Mouse (Mus musculus): ENCODE measurements around the gene Castor1. TPM values are rescaled to one million over a fixed set of nuclear protein-coding genes. Genes with fewer than 3 reads are reported as not detected.

Gene Castor1
- total and polyA plus RNA-seq, 3 experiments: 4.7 to 23.7 (median 13.0) TPM

GRCm38 (mm10) chr11:4219908-4220307 lies 1.9 kb downstream of the Castor1 start:
- in situ Hi-C loops (cut with MboI; ENCODE audit: low pct_ligation_motif_present, low pct_unique_long_range_greater_than_20kb, low sequenced_read_pairs) (loop anchor here (5.0 to 10.0 kb wide), 3 partner anchors 37 to 215 kb away; partner anchors contain the start of gene Lif), dilution Hi-C loops (cut with MboI; ENCODE audit: extremely low pct_ligation_motif_present, extremely low pct_unique_long_range_greater_than_20kb, low sequenced_read_pairs) (no loop called here)
- Histone ChIP-seq H3K27me3 (replicated peaks) (no peaks in the 10 kb centered on the region), H3K36me3 (replicated peaks in 1 of 2; ENCODE audit: control insufficient read depth in 1 of 2, insufficient read depth in 1 of 2, low read length in 1 of 2) (peaks cover 4 to 19% of the 10 kb centered on the region in 2 experiments), H3K27ac (ENCODE audit: insufficient read depth, low read depth) (peak overlapping the region; percentile 3; the same call in 1 of the 2 replicates), H3K79me2 (replicated peaks; ENCODE audit: control insufficient read depth, extremely low read depth, insufficient read depth, poor library complexity, severe bottlenecking) (no peaks in the 10 kb centered on the region), H3K9me3 (replicated peaks; ENCODE audit: low read length) (no peaks in the 10 kb centered on the region), H3K4me1 (ENCODE audit: control insufficient read depth in 1 of 2, insufficient read depth in 2 of 2) (peaks cover 23 to 62% of the 10 kb centered on the region in 2 experiments), H3K4me3 (replicated peaks in 1 of 3; ENCODE audit: low read depth in 2 of 3, low read length in 2 of 3, poor library complexity in 1 of 3) (peak overlapping the region in 2 of 3 experiments; percentile 1 to 39), H3K9ac (ENCODE audit: insufficient read depth, low read depth) (no peak overlapping the region), H3K4me2 (ENCODE audit: insufficient read depth, low read depth, poor library complexity, severe bottlenecking) (peak overlapping the region; percentile 18)
- DNase-seq (ENCODE audit: extremely low read depth): peak; percentile 65
- TF ChIP-seq BHLHE40 (IDR thresholded peaks at IDR 0.05; ENCODE audit: low read depth, low read length) (no peak), ZKSCAN1 (IDR thresholded peaks at IDR 0.05; ENCODE audit: borderline replicate concordance, low read depth, low read length) (no peak), CHD2 (IDR thresholded peaks at IDR 0.05; ENCODE audit: low read length) (no peak), KAT2A (IDR thresholded peaks at IDR 0.05; ENCODE audit: insufficient replicate concordance, low read length) (no peak), TCF12 (IDR thresholded peaks at IDR 0.05; ENCODE audit: low read depth, low read length) (no peak), HCFC1 (IDR thresholded peaks at IDR 0.05; ENCODE audit: low read depth, low read length) (no peak), SMC3 (IDR thresholded peaks at IDR 0.05; ENCODE audit: low read depth, low read length) (no peak), POLR2A (IDR thresholded peaks at IDR 0.05; ENCODE audit: low read depth, low read length) (no peak), MAZ (IDR thresholded peaks at IDR 0.05; ENCODE audit: low read depth, low read length) (peak; percentile 39; the same call in 1 of the 2 replicates), UBTF (IDR thresholded peaks at IDR 0.05; ENCODE audit: low read depth, low read length) (no peak), MAX (IDR thresholded peaks at IDR 0.05; ENCODE audit: low read length) (no peak), USF1 (IDR thresholded peaks at IDR 0.05; ENCODE audit: low read depth, low read length) (no peak), MYC (IDR thresholded peaks at IDR 0.05; ENCODE audit: low read depth, low read length) (0 out of 2 replicates have a peak, but pooled peaks have one; percentile 5), MXI1 (IDR thresholded peaks at IDR 0.05; ENCODE audit: low read depth, low read length) (no peak), E2F4 (IDR thresholded peaks at IDR 0.05; ENCODE audit: insufficient replicate concordance, low read depth, low read length) (no peak)

GRCm38 (mm10) chr11:4220443-4221400 lies 2.7 kb downstream of the Castor1 start:
- H3K4me3 ChIP-seq (replicated peaks in 1 of 3; ENCODE audit: low read depth in 2 of 3, low read length in 2 of 3, poor library complexity in 1 of 3): peak overlapping the region in 1 of 3 experiments; percentile 39
- dilution Hi-C loops (cut with MboI; ENCODE audit: extremely low pct_ligation_motif_present, extremely low pct_unique_long_range_greater_than_20kb, low sequenced_read_pairs) (no loop called here), in situ Hi-C loops (cut with MboI; ENCODE audit: low pct_ligation_motif_present, low pct_unique_long_range_greater_than_20kb, low sequenced_read_pairs) (loop anchor here (5.0 kb wide), 1 partner anchor 37 kb away; the partner anchor contains the start of gene Lif)
- H3K36me3 ChIP-seq (replicated peaks in 1 of 2; ENCODE audit: control insufficient read depth in 1 of 2, insufficient read depth in 1 of 2, low read length in 1 of 2): peaks cover 1 to 11% of the 10 kb centered on the region in 2 experiments
- H3K9ac ChIP-seq (ENCODE audit: insufficient read depth, low read depth): no peak overlapping the region
- peak; percentile 93 for DNase-seq (ENCODE audit: extremely low read depth)
- peaks cover 23 to 63% of the 10 kb centered on the region in 2 experiments for H3K4me1 ChIP-seq (ENCODE audit: control insufficient read depth in 1 of 2, insufficient read depth in 2 of 2)
- H3K9me3 ChIP-seq (replicated peaks; ENCODE audit: low read length): no peaks in the 10 kb centered on the region
- H3K4me2 ChIP-seq (ENCODE audit: insufficient read depth, low read depth, poor library complexity, severe bottlenecking): peak overlapping the region; percentile 18; the same call in 1 of the 2 replicates
- no peaks in the 10 kb centered on the region for H3K27me3 ChIP-seq (replicated peaks)
- no peaks in the 10 kb centered on the region for H3K79me2 ChIP-seq (replicated peaks; ENCODE audit: control insufficient read depth, extremely low read depth, insufficient read depth, poor library complexity, severe bottlenecking)
- no peak overlapping the region for H3K27ac ChIP-seq (ENCODE audit: insufficient read depth, low read depth)
- no peak for TF ChIP-seq EP300 (IDR thresholded peaks at IDR 0.05; ENCODE audit: low read length)
- peak; percentile 100 for TF ChIP-seq SMC3 (IDR thresholded peaks at IDR 0.05; ENCODE audit: low read depth, low read length)
- TF ChIP-seq TCF12 (IDR thresholded peaks at IDR 0.05; ENCODE audit: low read depth, low read length): no peak
- TF ChIP-seq IRF4 (IDR thresholded peaks at IDR 0.05; ENCODE audit: low read depth, low read length): no peak
- TF ChIP-seq MAX (IDR thresholded peaks at IDR 0.05; ENCODE audit: low read length): no peak
- no peak for TF ChIP-seq MAZ (IDR thresholded peaks at IDR 0.05; ENCODE audit: low read depth, low read length)
- no peak for TF ChIP-seq NRF1 (IDR thresholded peaks at IDR 0.05; ENCODE audit: low read depth, low read length)
- no peak for TF ChIP-seq PAX5 (IDR thresholded peaks at IDR 0.05; ENCODE audit: low read length)
- no peak for TF ChIP-seq ZNF384 (IDR thresholded peaks at IDR 0.05; ENCODE audit: low read depth, low read length)
- TF ChIP-seq ETS1 (conservative IDR thresholded peaks at IDR 0.05; ENCODE audit: low read depth, low read length): no peak
- TF ChIP-seq ZC3H11A (IDR thresholded peaks at IDR 0.05; ENCODE audit: low read depth, low read length): peak; percentile 98
- TF ChIP-seq RAD21 (IDR thresholded peaks at IDR 0.05; ENCODE audit: low read depth, low read length): peak; percentile 100
- TF ChIP-seq NELFE (IDR thresholded peaks at IDR 0.05; ENCODE audit: low read depth, low read length): peak; percentile 32; the same call in 1 of the 2 replicates
- TF ChIP-seq ELF1 (IDR thresholded peaks at IDR 0.05; ENCODE audit: low read depth, low read length): peak; percentile 27; the same call in 1 of the 2 replicates
- no peak for TF ChIP-seq RCOR1 (conservative IDR thresholded peaks at IDR 0.05; ENCODE audit: low read depth, low read length)
- peak; percentile 31; the same call in 1 of the 2 replicates for TF ChIP-seq BHLHE40 (IDR thresholded peaks at IDR 0.05; ENCODE audit: low read depth, low read length)
- no peak for TF ChIP-seq ZMIZ1 (IDR thresholded peaks at IDR 0.05; ENCODE audit: low read depth, low read length)
- no peak for TF ChIP-seq USF1 (IDR thresholded peaks at IDR 0.05; ENCODE audit: low read depth, low read length)
- no peak for TF ChIP-seq CHD2 (IDR thresholded peaks at IDR 0.05; ENCODE audit: low read length)
- no peak for TF ChIP-seq UBTF (IDR thresholded peaks at IDR 0.05; ENCODE audit: low read depth, low read length)
- peak; percentile 93 to 99 for TF ChIP-seq CTCF (conservative IDR thresholded peaks at IDR 0.05 in 1 of 2, IDR thresholded peaks at IDR 0.05 in 1 of 2; ENCODE audit: low read depth in 2 of 2, low read length in 2 of 2)
